Mouse (Mus musculus): Measurements from ENCODE around the gene Clasp2. TPM values are rescaled to one million over a fixed set of nuclear protein-coding genes. Genes with fewer than 3 reads are reported as not detected.

Gene Clasp2
- 4.7 TPM for polyA plus RNA-seq (2015; fragmentation: Illumina TruSeq; extraction: RNeasy Lipid Tissue Mini Kit (QIAGEN cat#74804); ENCODE audit: insufficient read depth, low read depth, low replicate concordance)

GRCm38 (mm10) chr9:113741108-113741636, at the start of gene Clasp2:
Clasp2 (plus strand) TSS chr9:113741473.

GRCm38 (mm10) chr9:113707481-113708360, 33.6 kb upstream of the Clasp2 start, which contains the start of gene Pdcd6ip:
Pdcd6ip (minus strand) TSS chr9:113708259.

GRCm38 (mm10) chr9:113930534-113931374, 189.5 kb downstream of the Clasp2 start, which contains the start of gene Ubp1:
Ubp1 (plus strand) TSS chr9:113930934.

Other genes starting within 250 kb of the Clasp2 start
- 11.4 TPM for gene Pdcd6ip, start 33.2 kb upstream of the Clasp2 start, polyA plus RNA-seq (2015; fragmentation: Illumina TruSeq; extraction: RNeasy Lipid Tissue Mini Kit (QIAGEN cat#74804); ENCODE audit: insufficient read depth, low read depth, low replicate concordance)
- gene Ubp1, start 189.5 kb downstream of the Clasp2 start, polyA plus RNA-seq (2015; fragmentation: Illumina TruSeq; extraction: RNeasy Lipid Tissue Mini Kit (QIAGEN cat#74804); ENCODE audit: insufficient read depth, low read depth, low replicate concordance), result 30.9 TPM